Mouse (Mus musculus) bone marrow macrophage, adult 2 months (primary cell): Measurements from ENCODE around the gene Ncaph.

Source experiments
- CTCF ChIP-seq: IDR thresholded peaks from 2 replicates; pipeline ENCODE4 v1.5.1; 2012; ENCODE audit warnings: low read depth, mild to moderate bottlenecking, low read length, moderate library complexity
- POLR2A ChIP-seq: IDR thresholded peaks from 2 replicates; pipeline ENCODE4 v1.6.1; 2012; ENCODE audit warnings: mild to moderate bottlenecking, low read depth, low read length, borderline replicate concordance

DNA sequence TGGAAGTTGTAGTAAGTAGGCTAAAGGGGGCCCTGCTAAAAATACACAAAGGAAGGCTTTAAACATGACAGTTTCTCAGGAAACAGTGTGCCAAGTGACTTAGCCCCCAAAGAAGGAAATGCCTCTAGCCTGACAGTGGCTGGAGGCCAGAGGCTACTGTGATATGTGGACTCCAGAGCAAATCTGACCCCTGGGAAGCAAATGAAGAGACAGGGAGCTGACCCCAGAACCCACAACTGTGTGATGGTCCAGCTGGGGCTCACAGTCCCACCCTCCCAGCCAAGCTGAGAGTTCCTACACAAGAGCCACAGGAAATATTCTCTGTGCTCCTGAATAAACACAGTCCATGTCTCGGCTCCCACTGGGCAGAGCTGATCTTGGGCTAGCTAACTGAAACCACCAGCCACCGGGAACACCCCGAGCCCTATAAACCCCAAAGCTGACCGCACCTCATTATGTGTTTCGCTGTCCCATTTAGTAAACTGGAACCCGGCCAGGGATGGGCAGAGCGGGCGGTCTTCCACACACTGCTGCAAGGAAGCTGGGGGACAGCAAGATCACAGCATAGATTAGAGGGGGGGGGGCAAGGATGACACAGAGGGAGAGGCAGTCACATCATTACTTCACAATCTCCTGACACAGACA, 12.0 kb downstream of the Ncaph start:
- TF ChIP-seq CTCF (no peak), POLR2A (no peak)
